Mouse (Mus musculus) heart, embryonic 15.5 days (tissue): Measurements from ENCODE around the gene Slirp. TPM values are rescaled to one million over a fixed set of nuclear protein-coding genes. Genes with fewer than 3 reads are reported as not detected.
"Not testable (repeated sequence)": the region's sequence is repeated elsewhere in the genome, so short reads cannot be mapped to it uniquely, and the experiment has no call there.

Source experiments
- ATAC-seq: fragments of 200-750 bp; cut with Nextera tagmentation; replicated peaks from 2 replicates; pipeline ENCODE4 v1.8.0; 2017; ENCODE audit warnings: low read depth, moderate TSS enrichment; ENCODE audit not compliant: insufficient number of reproducible peaks, insufficient read depth, low FRiP score
- H3K27ac ChIP-seq: fragments of 300-500 bp; sonication (generic); 2 replicates; pipeline ENCODE4 v1.5.1; 2015; ENCODE audit warnings: mild to moderate bottlenecking, inconsistent platforms
- H3K27me3 ChIP-seq: fragments of 300-500 bp; sonication (generic); 2 replicates; pipeline ENCODE4 v1.6.1; 2015; ENCODE audit warnings: inconsistent platforms
- H3K36me3 ChIP-seq: fragments of 300-500 bp; sonication (generic); 2 replicates; pipeline ENCODE4 v1.6.1; 2015; ENCODE audit warnings: mild to moderate bottlenecking, inconsistent platforms
- H3K4me1 ChIP-seq: fragments of 300-500 bp; sonication (generic); replicated peaks from 2 replicates; pipeline ENCODE4 v1.6.1; 2015; ENCODE audit warnings: inconsistent platforms
- H3K4me2 ChIP-seq: fragments of 300-500 bp; sonication (generic); 2 replicates; pipeline ENCODE4 v1.6.1; 2015; ENCODE audit warnings: inconsistent platforms, mild to moderate bottlenecking, moderate library complexity
- H3K4me3 ChIP-seq: fragments of 300-500 bp; sonication (generic); 2 replicates; pipeline ENCODE4 v1.5.1; 2015; ENCODE audit warnings: mild to moderate bottlenecking, inconsistent platforms
- H3K9ac ChIP-seq: fragments of 300-500 bp; sonication (generic); 2 replicates; pipeline ENCODE4 v1.6.1; 2015; ENCODE audit warnings: mild to moderate bottlenecking, inconsistent platforms
- H3K9me3 ChIP-seq: fragments of 300-500 bp; sonication (generic); replicated peaks from 2 replicates; pipeline ENCODE4 v1.6.1; 2016; ENCODE audit warnings: inconsistent platforms
- WGBS: fragments of 180-500 bp; shearing (Covaris S2); methylation state at CpG from one replicate; pipeline ENCODE4 v1.1.7; 2015; ENCODE audit warnings: mixed read lengths; 5-methylcytosine and 5-hydroxymethylcytosine counted together
- polyA plus RNA-seq: library from polyadenylated mRNA; unstranded; fragments of >200 nt; fragmentation: Nextera tagmentation; extraction: Ambion mirVana; gene quantifications from 2 replicates; pipeline ENCODE4 v1.2.1, GENCODE M21; 2015

Slirp gene
- polyA plus RNA-seq, 1 experiment from 2014 or later = 261 TPM

GRCm38 (mm10) chr12:87442177-87443114 lies 1.2 kb upstream of the Slirp start:
- Histone ChIP-seq H3K9me3 (no peaks in the 10 kb centered on the region), H3K4me2 (peak overlapping the region; percentile 80), H3K4me3 (peak overlapping the region; percentile 87), H3K27ac (peak overlapping the region; percentile 88), H3K9ac (peak overlapping the region; percentile 93), H3K4me1 (peaks cover 17% of the 10 kb centered on the region), H3K36me3 (peaks cover 49% of the 10 kb centered on the region), H3K27me3 (no peaks in the 10 kb centered on the region)
- no peak for ATAC-seq
- 13% methylated on average over 12 of the region's 12 CpGs for WGBS

GRCm38 (mm10) chr12:87443115-87443699 lies 489 bp upstream of the Slirp start:
- H3K27me3 ChIP-seq = no peaks in the 10 kb centered on the region
- H3K4me1 ChIP-seq = peaks cover 17% of the 10 kb centered on the region
- H3K9ac ChIP-seq = peak overlapping the region; percentile 93
- under 1% methylated on average over 33 of the region's 33 CpGs for WGBS
- peak overlapping the region; percentile 88 for H3K27ac ChIP-seq
- peak overlapping the region; percentile 80 for H3K4me2 ChIP-seq
- no peaks in the 10 kb centered on the region for H3K9me3 ChIP-seq
- H3K36me3 ChIP-seq = peaks cover 49% of the 10 kb centered on the region
- peak overlapping the region; percentile 87 for H3K4me3 ChIP-seq
- peak; percentile 67 for ATAC-seq

- no peak for ATAC-seq
- peak overlapping the region; percentile 80 for H3K4me2 ChIP-seq
- 0 out of 2 replicates have a peak overlapping the region, but pooled peaks have one; percentile 93 for H3K9ac ChIP-seq
- H3K27me3 ChIP-seq = no peaks in the 10 kb centered on the region
- no peaks in the 10 kb centered on the region for H3K9me3 ChIP-seq
- peak overlapping the region; percentile 87 for H3K4me3 ChIP-seq
- H3K36me3 ChIP-seq = peaks cover 48% of the 10 kb centered on the region
- H3K27ac ChIP-seq = no peak overlapping the region
- H3K4me1 ChIP-seq = peaks cover 17% of the 10 kb centered on the region
- 2% methylated on average over 16 of the region's 16 CpGs for WGBS
Measured at GRCm38 (mm10) chr12:87444211-87444610, 515 bp downstream of the Slirp start.

- 87% methylated on average over 9 of the region's 9 CpGs for WGBS
- peaks cover 5% of the 10 kb centered on the region; the same call in 1 of the 2 replicates for H3K4me1 ChIP-seq
- no peak overlapping the region for H3K4me3 ChIP-seq
- no peaks in the 10 kb centered on the region for H3K9me3 ChIP-seq
- H3K27me3 ChIP-seq = no peaks in the 10 kb centered on the region
- H3K27ac ChIP-seq = no peak overlapping the region
- no peak overlapping the region for H3K9ac ChIP-seq
- peaks cover 79% of the 10 kb centered on the region for H3K36me3 ChIP-seq
- no peak overlapping the region for H3K4me2 ChIP-seq
- no peak for ATAC-seq
Measured at GRCm38 (mm10) chr12:87449456-87449855, 5.8 kb downstream of the Slirp start.

- Histone ChIP-seq H3K36me3 (peaks cover 72% of the 10 kb centered on the region), H3K9ac (no peak overlapping the region), H3K27ac (no peak overlapping the region), H3K4me1 (no peaks in the 10 kb centered on the region), H3K27me3 (no peaks in the 10 kb centered on the region), H3K9me3 (no peaks in the 10 kb centered on the region), H3K4me2 (no peak overlapping the region), H3K4me3 (no peak overlapping the region)
- ATAC-seq = no peak
- WGBS = 79% methylated on average over 6 of the region's 6 CpGs
Measured at GRCm38 (mm10) chr12:87464678-87465297, 21.1 kb downstream of the Slirp start.

GRCm38 (mm10) chr12:87470263-87471136 lies 26.8 kb downstream of the Slirp start:
- ATAC-seq = no peak
- Histone ChIP-seq H3K27me3 (no peaks in the 10 kb centered on the region), H3K4me2 (peak overlapping the region; percentile 74), H3K9me3 (no peaks in the 10 kb centered on the region), H3K27ac (no peak overlapping the region), H3K4me3 (peak overlapping the region; percentile 77), H3K4me1 (peaks cover 10% of the 10 kb centered on the region), H3K36me3 (peaks cover 21% of the 10 kb centered on the region), H3K9ac (0 out of 2 replicates have a peak overlapping the region, but pooled peaks have one; percentile 89)
- WGBS = 55% methylated on average over 7 of the region's 7 CpGs

- ATAC-seq = no peak
- Histone ChIP-seq H3K9ac (peak overlapping the region; percentile 89), H3K27ac (peak overlapping the region; percentile 83), H3K4me1 (peaks cover 10% of the 10 kb centered on the region), H3K4me3 (peak overlapping the region; percentile 77), H3K27me3 (no peaks in the 10 kb centered on the region), H3K36me3 (peaks cover 16% of the 10 kb centered on the region), H3K9me3 (no peaks in the 10 kb centered on the region), H3K4me2 (peak overlapping the region; percentile 74)
- under 1% methylated on average over 19 of the region's 19 CpGs for WGBS
Measured at GRCm38 (mm10) chr12:87471421-87471963, 27.8 kb downstream of the Slirp start.

- Histone ChIP-seq H3K27me3 (no peaks in the 10 kb centered on the region), H3K4me2 (peak within 1 kb of the TSS; percentile 74), H3K4me1 (peaks cover 10% of the 10 kb centered on the region), H3K36me3 (peaks cover 14% of the 10 kb centered on the region), H3K9me3 (no peaks in the 10 kb centered on the region), H3K27ac (peak within 1 kb of the TSS; percentile 83), H3K4me3 (peak within 1 kb of the TSS; percentile 77), H3K9ac (peak within 1 kb of the TSS; percentile 89)
- 3% methylated on average over 45 of the region's 45 CpGs for WGBS
- ATAC-seq = peak; percentile 96
Measured at GRCm38 (mm10) chr12:87471964-87472786, 28.5 kb downstream of the Slirp start, which contains the start of gene Snw1. TSS of gene Snw1 (minus strand) at chr12:87472274.

GRCm38 (mm10) chr12:87474756-87475155 lies 31.1 kb downstream of the Slirp start:
- H3K27me3 ChIP-seq = no peaks in the 10 kb centered on the region
- H3K27ac ChIP-seq = no peak overlapping the region
- no peaks in the 10 kb centered on the region for H3K36me3 ChIP-seq
- no peaks in the 10 kb centered on the region for H3K9me3 ChIP-seq
- 65% methylated on average over 3 of the region's 3 CpGs for WGBS
- peaks cover 10% of the 10 kb centered on the region for H3K4me1 ChIP-seq
- no peak overlapping the region for H3K4me3 ChIP-seq
- no peak for ATAC-seq
- no peak overlapping the region for H3K4me2 ChIP-seq
- no peak overlapping the region for H3K9ac ChIP-seq

- not testable (repeated sequence) for H3K4me3 ChIP-seq, H3K27me3 ChIP-seq, H3K4me1 ChIP-seq, H3K4me2 ChIP-seq, H3K9ac ChIP-seq, H3K9me3 ChIP-seq, ATAC-seq, H3K27ac ChIP-seq, H3K36me3 ChIP-seq
- 82% methylated on average over 5 of the region's 5 CpGs for WGBS
Measured at GRCm38 (mm10) chr12:87482482-87482881, 38.8 kb downstream of the Slirp start.
